Mouse (Mus musculus): ENCODE measurements at regions not wholly inside any gene's neighbourhood (a gene's known extent, or its start where the extent isn't known, plus 50 kb on each side); places are given as distances from the start of the nearest gene placed in this dataset.

- DNase-seq (ENCODE audit: low spot score): no peak
These were observed 146.7 kb downstream of the Slc4a3 start for GRCm38 (mm10) chr1:75692781-75693180.

GRCm38 (mm10) chr1:75693231-75693914 lies 147.3 kb downstream of the Slc4a3 start:
- peak; percentile 9 for DNase-seq (ENCODE audit: low spot score)

- no peak for DNase-seq (ENCODE audit: low spot score)
These were observed 159.0 kb downstream of the Slc4a3 start for GRCm38 (mm10) chr1:75704832-75705650.

DNA sequence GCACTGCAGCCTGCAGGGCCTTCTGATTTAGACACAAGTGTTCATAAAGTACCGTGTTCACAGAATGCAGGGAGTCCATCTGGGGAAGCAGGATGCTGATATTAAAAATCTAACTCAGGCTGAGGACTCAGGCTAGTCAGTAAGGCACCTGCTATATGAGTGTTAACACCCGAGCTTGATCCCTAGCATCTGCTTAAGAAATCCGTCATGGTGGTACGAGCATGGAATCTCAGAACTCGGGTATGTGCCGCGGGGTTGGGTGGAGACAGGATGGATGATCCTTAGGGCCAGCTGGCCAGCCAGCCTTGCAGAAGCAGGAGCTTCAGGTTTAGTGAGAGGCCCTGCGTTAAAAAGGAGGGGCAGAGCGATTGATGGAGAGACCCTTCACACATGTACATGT lies 160.1 kb downstream of the Slc4a3 start:
- DNase-seq (ENCODE audit: low spot score): no peak

DNA sequence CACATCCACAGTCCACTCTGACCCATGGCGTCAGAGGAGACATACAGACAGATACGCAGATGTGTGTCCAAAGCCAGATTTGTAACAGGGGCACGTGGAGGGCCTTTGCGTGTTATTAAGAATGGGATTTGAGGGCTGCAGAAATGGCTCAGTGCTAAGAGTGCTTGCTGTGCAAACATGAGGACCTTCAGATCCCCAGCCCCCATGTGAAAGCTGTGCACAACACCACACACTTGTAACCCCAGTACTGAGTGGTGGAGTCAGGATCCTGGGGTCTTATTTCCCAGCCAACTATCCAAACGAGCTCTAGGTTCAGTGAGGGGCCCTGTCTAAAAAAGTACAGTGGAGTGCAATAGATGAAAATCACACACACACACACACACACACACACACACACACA lies 177.4 kb downstream of the Slc4a3 start:
- DNase-seq (ENCODE audit: low spot score): no peak

GRCm38 (mm10) chr1:75725329-75725728 lies 179.3 kb downstream of the Slc4a3 start:
- DNase-seq (ENCODE audit: low spot score): no peak

GRCm38 (mm10) chr1:75728859-75729258 lies 182.8 kb downstream of the Slc4a3 start:
- DNase-seq (ENCODE audit: low spot score): no peak

DNA sequence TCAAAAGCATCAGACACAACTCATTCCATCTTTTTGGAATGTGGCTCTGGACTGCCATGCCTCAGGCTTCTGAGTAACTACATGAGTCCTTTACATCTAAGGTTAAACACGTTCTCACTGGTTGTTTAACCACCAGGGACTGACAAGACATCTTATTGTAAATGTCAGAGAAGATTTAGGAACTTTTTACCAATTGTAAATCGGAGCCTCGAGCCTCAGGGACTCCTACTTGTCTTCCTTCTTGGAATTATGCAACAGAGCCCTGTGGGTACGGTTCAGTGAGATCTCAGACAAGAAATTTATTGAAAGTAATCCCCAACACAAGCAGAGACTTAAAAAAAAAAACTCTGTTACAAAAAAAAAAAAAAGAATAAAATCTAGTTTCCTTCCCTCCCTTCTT lies 187.7 kb downstream of the Slc4a3 start:
- no peak for DNase-seq (ENCODE audit: low spot score)

DNA sequence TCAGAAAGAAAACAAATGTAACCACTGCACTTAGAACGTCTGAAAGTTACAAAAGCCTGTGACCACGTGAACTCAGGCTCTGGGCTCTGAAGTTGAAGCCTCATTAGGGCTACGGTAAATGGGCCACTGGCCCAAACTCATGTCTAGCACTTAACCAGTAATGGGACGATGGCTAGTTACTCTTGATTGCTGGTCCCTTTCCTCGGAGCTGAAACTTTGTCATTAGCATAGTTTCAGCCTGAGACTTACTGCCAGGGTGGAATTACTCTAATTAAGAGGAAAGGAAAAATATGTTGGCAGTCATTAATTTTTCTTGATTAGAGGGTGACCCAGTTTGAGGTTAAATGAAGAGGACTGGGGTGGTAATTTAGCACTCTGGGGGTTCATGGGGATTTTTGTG lies 192.6 kb downstream of the Slc4a3 start:
- DNase-seq (ENCODE audit: low spot score): no peak

GRCm38 (mm10) chr1:75749665-75750221 lies 203.7 kb downstream of the Slc4a3 start:
- no peak for DNase-seq (ENCODE audit: low spot score)

DNA sequence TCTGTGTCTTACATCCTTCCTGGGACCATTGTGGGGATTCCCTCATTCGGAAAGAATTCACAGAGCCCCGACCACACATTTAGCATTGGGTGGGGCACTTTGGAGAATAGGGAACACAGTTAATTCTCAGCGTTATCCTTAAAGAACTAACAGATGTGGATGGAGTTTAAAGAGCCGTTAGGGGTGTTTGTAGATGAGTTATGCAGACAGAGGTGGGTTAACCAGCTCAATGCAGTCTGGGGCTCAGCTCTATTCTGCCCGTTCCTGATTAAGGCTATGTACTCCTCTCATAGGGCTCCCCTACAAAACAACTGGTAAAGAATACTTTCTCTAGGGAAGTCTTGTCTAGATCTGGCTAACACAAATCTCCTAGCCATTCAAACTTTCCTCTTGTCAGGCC lies 226.1 kb downstream of the Slc4a3 start:
- DNase-seq (ENCODE audit: low spot score): no peak

GRCm38 (mm10) chr1:75773014-75773413 lies 226.9 kb downstream of the Slc4a3 start:
- no peak for DNase-seq (ENCODE audit: low spot score)

- no peak for DNase-seq (ENCODE audit: low spot score)
These were observed 232.8 kb downstream of the Slc4a3 start for GRCm38 (mm10) chr1:75778889-75779288.

DNA sequence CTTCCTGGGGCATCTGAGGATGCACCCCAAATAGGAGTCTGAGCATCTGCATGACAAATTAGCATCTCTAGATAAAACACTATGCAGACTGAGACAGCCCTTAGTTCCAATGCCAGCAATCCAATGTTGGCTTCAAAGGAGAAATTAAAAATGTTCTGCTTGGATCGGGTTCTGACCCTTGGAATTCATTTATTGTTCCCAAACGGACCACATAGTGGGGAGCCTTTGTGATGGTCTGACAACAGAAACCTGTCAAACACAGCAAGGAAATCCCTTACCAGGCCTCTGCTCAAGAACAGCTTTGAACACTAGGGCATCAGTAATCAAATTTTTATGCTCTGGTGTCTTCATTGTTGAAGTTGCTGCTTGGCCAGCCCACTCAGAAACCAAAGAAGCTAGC lies 237.1 kb downstream of the Slc4a3 start:
- DNase-seq (ENCODE audit: low spot score): no peak

- no peak for DNase-seq (ENCODE audit: low spot score)
These were observed 240.2 kb downstream of the Slc4a3 start for GRCm38 (mm10) chr1:75786173-75786820.

DNA sequence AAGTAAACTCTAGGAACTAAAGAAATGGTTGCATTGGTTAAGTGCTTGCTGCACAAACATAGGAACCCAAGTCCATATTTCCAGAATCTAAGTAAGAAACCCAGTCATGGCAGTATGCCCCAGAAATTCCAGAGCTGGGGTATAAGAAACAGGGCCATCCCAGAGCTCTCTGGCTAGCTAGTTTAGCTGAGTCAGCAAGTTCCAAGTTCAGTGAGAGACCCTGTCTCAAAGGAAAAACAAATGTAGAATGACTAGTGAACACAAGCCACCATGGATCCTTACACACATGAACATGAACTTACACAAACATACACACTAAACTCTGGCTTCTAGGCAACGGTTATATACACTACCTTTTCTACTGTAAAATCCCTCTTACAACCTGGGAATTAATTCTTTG lies 245.4 kb downstream of the Slc4a3 start:
- no peak for DNase-seq (ENCODE audit: low spot score)

DNA sequence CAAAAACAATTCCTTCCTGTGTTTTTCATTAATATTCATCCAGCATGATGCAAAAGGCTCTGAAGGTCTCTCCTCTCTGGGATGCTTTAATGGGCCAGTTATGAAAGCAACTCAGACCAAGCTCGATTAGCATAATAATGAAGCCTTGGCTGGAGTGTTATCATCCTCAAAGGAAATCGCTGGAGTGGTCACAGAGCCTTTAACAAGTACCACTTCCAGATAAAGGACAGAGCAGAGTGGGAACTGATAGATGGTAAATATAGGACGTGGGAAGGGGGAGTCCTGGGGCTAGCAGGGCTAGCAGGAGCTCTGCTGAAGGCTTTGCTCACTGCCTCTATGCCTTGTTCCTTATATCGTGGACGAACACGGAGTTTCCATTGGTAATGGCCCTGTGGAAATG lies 251.7 kb downstream of the Slc4a3 start:
- no peak for DNase-seq (ENCODE audit: low spot score)

DNA sequence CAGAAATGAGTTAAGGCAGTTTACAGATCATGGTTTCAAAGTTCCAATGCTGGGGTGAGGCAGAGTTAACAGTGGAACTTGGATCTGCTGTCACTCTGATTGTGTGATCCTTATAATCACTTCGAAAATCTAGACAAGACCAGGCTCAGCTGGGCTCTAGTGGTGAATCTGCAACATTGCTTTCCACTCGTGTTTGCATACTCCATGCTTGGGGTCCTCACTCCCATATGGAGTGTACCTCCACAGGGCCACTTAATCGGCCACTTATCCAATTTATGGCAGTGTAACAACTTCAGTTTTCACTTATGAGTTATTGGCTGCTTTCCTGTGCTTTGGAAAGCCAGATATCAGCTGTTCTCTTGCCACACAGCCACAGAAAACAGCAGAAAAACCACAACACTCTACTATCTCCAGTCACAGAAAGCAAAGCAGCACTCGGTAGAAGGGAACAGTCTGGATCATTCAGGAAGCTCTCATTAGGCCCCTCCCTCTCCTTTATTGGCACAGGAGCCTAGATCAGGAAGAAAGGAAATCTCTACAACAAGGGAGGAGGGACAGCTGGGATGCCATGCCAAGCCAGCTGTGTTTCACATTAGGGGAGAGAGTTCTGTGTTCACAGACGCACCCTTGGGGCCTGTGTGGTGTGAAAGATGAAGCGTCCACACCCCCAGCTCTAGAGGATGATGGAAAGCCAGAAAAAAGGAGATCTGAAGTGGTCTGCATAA lies 252.5 kb downstream of the Slc4a3 start:
- DNase-seq (ENCODE audit: low spot score): no peak

DNA sequence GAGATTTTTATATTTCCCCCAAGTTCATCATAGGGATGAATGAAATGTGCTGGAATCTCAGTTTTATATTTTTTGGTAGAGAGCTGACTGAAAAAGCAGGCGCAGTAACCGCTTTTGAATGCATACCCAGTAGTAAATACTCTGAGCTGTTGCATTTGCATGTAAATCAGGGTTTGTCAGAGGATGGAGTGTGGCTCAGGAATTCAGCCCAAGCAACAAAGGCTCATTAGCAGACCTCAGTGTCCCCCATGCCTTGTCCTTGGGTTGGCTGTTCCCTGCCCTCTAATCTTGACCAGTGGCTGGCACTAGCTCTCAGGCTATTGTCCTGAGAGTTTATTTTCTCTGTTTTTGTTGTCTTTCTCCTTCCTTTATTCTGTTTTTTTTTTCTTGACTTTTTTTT lies 258.4 kb downstream of the Slc4a3 start:
- no peak for DNase-seq (ENCODE audit: low spot score)

- no peak for DNase-seq (ENCODE audit: low spot score)
These were observed 266.4 kb downstream of the Slc4a3 start for GRCm38 (mm10) chr1:75812471-75812870.

- no peak for DNase-seq (ENCODE audit: low spot score)
These were observed 280.1 kb downstream of the Slc4a3 start for GRCm38 (mm10) chr1:75826202-75826601.

Measured in ovary, postnatal 14 days (tissue).